Mouse (Mus musculus): ENCODE data around the gene Gpcpd1. TPM values are rescaled to one million over a fixed set of nuclear protein-coding genes. Genes with fewer than 3 reads are reported as not detected.

Gpcpd1 gene
- polyA plus RNA-seq (2014; fragmentation: Nextera tagmentation; extraction: Ambion mirVana), result 33.1 and 39.7 TPM in 2 replicates

DNA sequence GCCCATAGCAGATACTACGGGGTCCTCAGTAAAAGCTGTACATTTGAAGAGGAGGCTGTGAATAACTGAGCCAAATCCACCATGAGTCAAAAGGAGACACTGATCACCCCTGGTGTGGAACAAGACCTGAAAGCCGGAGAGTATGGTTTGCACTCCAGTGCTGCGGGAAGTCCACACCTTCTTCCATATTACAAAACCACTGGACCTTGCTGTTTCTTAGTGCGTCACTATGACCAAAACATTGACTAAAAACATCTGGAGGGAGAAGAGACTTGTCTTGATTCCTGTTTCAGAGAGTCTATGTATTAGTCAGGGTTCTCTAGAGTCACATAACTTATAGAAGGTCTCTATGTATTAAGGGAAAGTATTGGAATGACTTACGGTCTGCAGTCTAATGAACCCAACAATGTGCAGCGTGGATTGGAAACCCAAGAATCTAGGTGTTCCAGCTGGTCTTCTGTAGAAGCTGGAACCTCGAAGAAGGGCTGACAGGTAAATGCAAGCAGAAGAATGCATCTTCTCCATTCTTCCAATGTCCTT, at the start of gene Gpcpd1:
Gene Gpcpd1 (minus strand): TSS at position 490 of the 540 bp plus-strand sequence.
- WGBS, result 86% methylated on average over 7 of the region's 7 CpGs
- H3K4me1 ChIP-seq (ENCODE audit: insufficient read depth), result no peaks in the 10 kb centered on the region; the same call in 1 of the 2 replicates
- no peak within 1 kb of the TSS for H3K4me2 ChIP-seq
- no peak for TF ChIP-seq CTCF (IDR thresholded peaks at IDR 0.05; ENCODE audit: low read depth)
- no peaks in the 10 kb centered on the region for H3K27me3 ChIP-seq (ENCODE audit: insufficient read depth, low read length)
- no peak for ATAC-seq (ENCODE audit: insufficient read depth)
- no peak within 1 kb of the TSS for H3K27ac ChIP-seq (ENCODE audit: low read depth)
- no peak within 1 kb of the TSS for H3K9ac ChIP-seq
- no peak within 1 kb of the TSS for H3K4me3 ChIP-seq (ENCODE audit: low read depth, low read length)
- DNase-seq, result no peak
- H3K9me3 ChIP-seq (ENCODE audit: low read depth, low read length), result no peaks in the 10 kb centered on the region
- no peaks in the 10 kb centered on the region for H3K36me3 ChIP-seq (ENCODE audit: insufficient read depth)

DNA sequence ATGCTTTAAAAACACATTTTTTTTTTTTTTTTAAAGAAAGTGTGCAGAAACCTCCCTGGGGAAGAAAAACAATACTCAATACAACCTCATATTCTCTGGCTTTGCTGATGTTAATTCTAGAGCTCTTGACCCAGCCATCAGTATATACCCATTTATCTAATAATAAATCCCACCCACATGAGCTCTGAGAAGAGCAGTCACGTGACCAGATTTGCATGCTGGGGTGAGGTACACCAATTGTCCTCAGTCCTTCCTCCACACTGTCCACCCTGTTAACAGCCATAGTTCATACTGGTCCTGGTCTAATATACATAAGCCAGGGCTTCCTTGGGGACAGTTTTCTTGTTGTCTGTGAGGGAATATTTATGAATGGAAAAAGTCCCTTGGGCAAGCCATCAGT, 49.0 kb upstream of the Gpcpd1 start:
- H3K27ac ChIP-seq (ENCODE audit: low read depth), result no peak overlapping the region
- no peak for TF ChIP-seq CTCF (IDR thresholded peaks at IDR 0.05; ENCODE audit: low read depth)
- H3K4me3 ChIP-seq (ENCODE audit: low read depth, low read length), result no peak overlapping the region
- no peak overlapping the region for H3K9ac ChIP-seq
- DNase-seq (no peak), ATAC-seq (ENCODE audit: insufficient read depth) (no peak)
- no peaks in the 10 kb centered on the region for H3K4me1 ChIP-seq (ENCODE audit: insufficient read depth)
- H3K4me2 ChIP-seq, result no peak overlapping the region
- no peaks in the 10 kb centered on the region for H3K9me3 ChIP-seq (ENCODE audit: low read depth, low read length)
- no peaks in the 10 kb centered on the region for H3K27me3 ChIP-seq (ENCODE audit: insufficient read depth, low read length)
- no peaks in the 10 kb centered on the region for H3K36me3 ChIP-seq (ENCODE audit: insufficient read depth)
- WGBS, result 65% methylated on average over 1 of the region's 1 CpGs

- DNase-seq (no peak), ATAC-seq (ENCODE audit: insufficient read depth) (no peak)
- Histone ChIP-seq H3K36me3 (ENCODE audit: insufficient read depth) (no peaks in the 10 kb centered on the region), H3K4me2 (no peak overlapping the region), H3K9ac (no peak overlapping the region), H3K4me1 (ENCODE audit: insufficient read depth) (no peaks in the 10 kb centered on the region), H3K9me3 (ENCODE audit: low read depth, low read length) (no peaks in the 10 kb centered on the region), H3K27ac (ENCODE audit: low read depth) (no peak overlapping the region), H3K4me3 (ENCODE audit: low read depth, low read length) (no peak overlapping the region), H3K27me3 (ENCODE audit: insufficient read depth, low read length) (no peaks in the 10 kb centered on the region)
- WGBS, result 87% methylated on average over 2 of the region's 2 CpGs
- no peak for TF ChIP-seq CTCF (IDR thresholded peaks at IDR 0.05; ENCODE audit: low read depth)
Observed at GRCm38 (mm10) chr2:132628626-132629025, 41.1 kb upstream of the Gpcpd1 start.

- no peak overlapping the region for H3K9ac ChIP-seq
- DNase-seq (no peak), ATAC-seq (ENCODE audit: insufficient read depth) (no peak)
- no peak overlapping the region for H3K4me2 ChIP-seq
- no peaks in the 10 kb centered on the region for H3K9me3 ChIP-seq (ENCODE audit: low read depth, low read length)
- H3K4me1 ChIP-seq (ENCODE audit: insufficient read depth), result no peaks in the 10 kb centered on the region
- H3K27ac ChIP-seq (ENCODE audit: low read depth), result no peak overlapping the region
- no peaks in the 10 kb centered on the region for H3K36me3 ChIP-seq (ENCODE audit: insufficient read depth)
- H3K4me3 ChIP-seq (ENCODE audit: low read depth, low read length), result no peak overlapping the region
- no peak for TF ChIP-seq CTCF (IDR thresholded peaks at IDR 0.05; ENCODE audit: low read depth)
- 65% methylated on average over 1 of the region's 1 CpGs for WGBS
- H3K27me3 ChIP-seq (ENCODE audit: insufficient read depth, low read length), result no peaks in the 10 kb centered on the region
Observed at GRCm38 (mm10) chr2:132623092-132623491, 35.6 kb upstream of the Gpcpd1 start.

GRCm38 (mm10) chr2:132617693-132618092, 30.2 kb upstream of the Gpcpd1 start:
- no peaks in the 10 kb centered on the region for H3K9me3 ChIP-seq (ENCODE audit: low read depth, low read length)
- H3K27ac ChIP-seq (ENCODE audit: low read depth), result no peak overlapping the region
- H3K4me1 ChIP-seq (ENCODE audit: insufficient read depth), result no peaks in the 10 kb centered on the region
- no peak overlapping the region for H3K9ac ChIP-seq
- no peak overlapping the region for H3K4me2 ChIP-seq
- 67% methylated on average over 3 of the region's 3 CpGs for WGBS
- H3K27me3 ChIP-seq (ENCODE audit: insufficient read depth, low read length), result no peaks in the 10 kb centered on the region
- no peak overlapping the region for H3K4me3 ChIP-seq (ENCODE audit: low read depth, low read length)
- no peaks in the 10 kb centered on the region for H3K36me3 ChIP-seq (ENCODE audit: insufficient read depth)
- ATAC-seq (ENCODE audit: insufficient read depth) (no peak), DNase-seq (no peak)
- TF ChIP-seq CTCF (IDR thresholded peaks at IDR 0.05; ENCODE audit: low read depth), result no peak

DNA sequence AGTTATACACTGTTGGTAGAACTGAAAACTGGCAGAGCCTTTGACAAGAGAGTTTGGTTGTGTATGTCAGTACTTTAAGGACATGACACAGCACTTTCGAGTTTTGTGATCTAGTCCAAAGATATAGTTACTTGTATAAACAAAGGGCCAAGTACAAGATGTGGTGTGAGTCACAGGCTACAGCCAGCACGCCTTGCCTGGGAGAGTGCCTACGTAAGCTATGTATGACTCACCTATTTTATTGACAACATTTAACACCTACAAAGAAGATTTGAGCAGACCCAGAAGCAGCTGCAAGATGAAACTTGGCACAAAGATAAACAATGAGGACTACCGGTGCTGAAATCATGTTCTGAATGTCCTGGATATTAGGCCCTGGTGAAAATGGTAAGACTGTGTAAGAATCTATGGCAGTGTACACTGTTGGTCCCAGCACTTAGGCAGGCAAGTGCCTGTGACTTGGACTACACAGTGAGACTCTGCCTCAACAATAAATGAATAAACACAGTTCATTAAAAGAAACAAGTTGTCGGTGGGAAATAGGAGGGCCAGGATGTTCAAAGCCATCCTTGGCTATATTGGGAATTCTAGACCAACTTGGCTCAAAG, 26.2 kb upstream of the Gpcpd1 start:
- no peak for ATAC-seq (ENCODE audit: insufficient read depth)
- WGBS, result 32% methylated on average over 5 of the region's 5 CpGs
- Histone ChIP-seq H3K27ac (ENCODE audit: low read depth) (no peak overlapping the region), H3K4me2 (no peak overlapping the region), H3K4me3 (ENCODE audit: low read depth, low read length) (no peak overlapping the region), H3K4me1 (ENCODE audit: insufficient read depth) (no peaks in the 10 kb centered on the region), H3K9me3 (ENCODE audit: low read depth, low read length) (no peaks in the 10 kb centered on the region), H3K27me3 (ENCODE audit: insufficient read depth, low read length) (no peaks in the 10 kb centered on the region), H3K36me3 (ENCODE audit: insufficient read depth) (no peaks in the 10 kb centered on the region), H3K9ac (no peak overlapping the region)
- TF ChIP-seq CTCF (IDR thresholded peaks at IDR 0.05; ENCODE audit: low read depth), result no peak
- DNase-seq, result peak; percentile 22

DNA sequence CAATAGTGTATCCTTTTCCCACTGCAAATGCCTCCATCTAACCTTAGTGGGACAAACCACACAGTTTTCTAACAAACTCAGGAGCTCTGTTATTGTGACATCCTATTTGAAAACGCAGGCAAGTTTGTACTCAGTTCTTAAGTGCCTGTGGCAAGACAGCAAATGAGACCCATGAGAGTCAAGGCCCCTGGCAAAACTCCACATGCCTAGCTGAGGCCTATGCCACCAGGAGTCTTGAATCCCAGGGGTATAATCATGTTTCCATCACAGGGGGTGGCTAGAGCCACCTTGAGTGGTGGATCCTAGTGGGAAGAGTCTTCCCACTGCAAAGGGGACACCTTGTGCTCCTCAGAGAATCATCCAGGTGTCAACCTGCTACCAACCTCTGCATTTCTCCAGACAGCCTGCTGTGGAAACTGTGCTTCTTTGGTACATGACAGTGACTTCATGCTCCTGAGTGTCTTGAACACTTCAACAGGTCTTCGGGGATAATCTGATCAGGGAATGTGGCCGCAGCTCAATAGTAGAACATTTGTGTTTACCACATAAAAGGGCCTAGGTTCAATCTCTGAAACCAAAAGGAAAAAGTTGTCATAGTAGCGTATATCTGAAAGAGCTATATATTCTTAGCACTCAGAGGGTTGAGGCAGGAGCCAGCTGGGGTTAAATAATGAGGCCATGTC, 24.2 kb upstream of the Gpcpd1 start:
- no peaks in the 10 kb centered on the region for H3K36me3 ChIP-seq (ENCODE audit: insufficient read depth)
- no peaks in the 10 kb centered on the region for H3K27me3 ChIP-seq (ENCODE audit: insufficient read depth, low read length)
- H3K27ac ChIP-seq (ENCODE audit: low read depth), result no peak overlapping the region
- WGBS, result 87% methylated on average over 4 of the region's 4 CpGs
- no peak overlapping the region for H3K9ac ChIP-seq
- H3K4me1 ChIP-seq (ENCODE audit: insufficient read depth), result no peaks in the 10 kb centered on the region
- no peak overlapping the region for H3K4me2 ChIP-seq
- ATAC-seq (ENCODE audit: insufficient read depth) (no peak), DNase-seq (no peak)
- H3K4me3 ChIP-seq (ENCODE audit: low read depth, low read length), result no peak overlapping the region
- no peak for TF ChIP-seq CTCF (IDR thresholded peaks at IDR 0.05; ENCODE audit: low read depth)
- no peaks in the 10 kb centered on the region for H3K9me3 ChIP-seq (ENCODE audit: low read depth, low read length)
